Mouse (Mus musculus) embryonic facial prominence, embryonic 14.5 days (tissue): ENCODE data around the gene Chrm1. TPM values are rescaled to one million over a fixed set of nuclear protein-coding genes. Genes with fewer than 3 reads are reported as not detected.
"Not testable (repeated sequence)": the region's sequence is repeated elsewhere in the genome, so short reads cannot be mapped to it uniquely, and the experiment has no call there.

Experiments
- ATAC-seq: fragments of 200-750 bp; cut with Nextera tagmentation; 2 replicates; pipeline ENCODE4 v1.8.0; 2017; ENCODE audit warnings: low read depth, moderate number of reproducible peaks, moderate TSS enrichment
- DNase-seq: peaks from one replicate; pipeline ENCODE4 v3.0.0-alpha.2; 2015; ENCODE audit warnings: low spot score
- H3K27ac ChIP-seq: fragments of 300-500 bp; sonication (generic); replicated peaks from 2 replicates; pipeline ENCODE4 v1.5.1; 2014; ENCODE audit warnings: low read depth, mild to moderate bottlenecking, low read length, moderate library complexity
- H3K27me3 ChIP-seq: fragments of 300-500 bp; sonication (generic); replicated peaks from 2 replicates; pipeline ENCODE4 v1.6.1; 2014; ENCODE audit warnings: low read length; ENCODE audit not compliant: control insufficient read depth, insufficient read depth
- H3K36me3 ChIP-seq: fragments of 300-500 bp; sonication (generic); 2 replicates; pipeline ENCODE4 v1.6.1; 2014; ENCODE audit warnings: low read length, mixed read lengths; ENCODE audit not compliant: control insufficient read depth, insufficient read depth
- H3K4me1 ChIP-seq: fragments of 300-500 bp; sonication (generic); 2 replicates; pipeline ENCODE4 v1.6.1; 2014; ENCODE audit warnings: antibody characterized with exemption, low read length; ENCODE audit not compliant: control insufficient read depth, insufficient read depth
- H3K4me2 ChIP-seq: fragments of 300-500 bp; sonication (generic); 2 replicates; pipeline ENCODE4 v1.6.1; 2014; ENCODE audit warnings: low read depth, mild to moderate bottlenecking, low read length, moderate library complexity, mixed read lengths
- H3K4me3 ChIP-seq: fragments of 300-500 bp; sonication (generic); 2 replicates; pipeline ENCODE4 v1.5.1; 2014; ENCODE audit warnings: low read depth, mild to moderate bottlenecking, low read length
- H3K9ac ChIP-seq: fragments of 300-500 bp; sonication (generic); 2 replicates; pipeline ENCODE4 v1.6.1; 2014; ENCODE audit warnings: low read depth, mild to moderate bottlenecking, low read length, moderate library complexity, mixed read lengths
- H3K9me3 ChIP-seq: fragments of 300-500 bp; sonication (generic); 2 replicates; pipeline ENCODE4 v1.6.1; 2016; ENCODE audit warnings: low read length; ENCODE audit not compliant: control insufficient read depth
- WGBS: fragments of 180-500 bp; shearing (Covaris S2); extraction: QIAGEN DNeasy Blood & Tissue Kit; methylation state at CpG from one replicate; pipeline ENCODE4 v1.1.7; 2014; 5-methylcytosine and 5-hydroxymethylcytosine counted together
- polyA plus RNA-seq: library from polyadenylated mRNA; unstranded; fragments of >200 nt; fragmentation: Nextera tagmentation; extraction: Ambion mirVana; gene quantifications from 2 replicates; pipeline ENCODE4 v1.2.1, GENCODE M21; 2014

The Chrm1 gene
- polyA plus RNA-seq, 1 experiment from 2014 or later, result 0.35 TPM

DNA sequence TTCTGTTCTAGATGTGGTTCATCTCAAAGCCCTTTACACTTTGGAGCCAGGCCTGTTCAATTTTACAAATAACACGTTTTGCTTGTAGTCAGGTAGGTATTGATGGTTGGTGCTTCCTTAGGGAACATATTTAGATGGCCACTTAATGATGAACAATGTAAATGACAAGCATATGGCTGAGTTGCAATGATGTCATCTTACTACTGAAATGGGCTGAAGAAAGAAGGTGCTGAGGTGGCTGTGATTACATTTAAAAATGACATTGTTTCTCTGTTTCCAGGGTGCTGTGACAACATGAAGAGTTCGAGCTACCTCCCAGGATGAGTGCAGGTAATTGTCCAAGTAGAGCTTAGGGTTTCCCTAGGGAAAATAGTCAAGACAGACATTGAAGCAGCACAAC is 60.8 kb downstream of the Chrm1 start:
- ATAC-seq (no peak), DNase-seq (no peak)
- Histone ChIP-seq H3K4me1 (peaks cover 18% of the 10 kb centered on the region), H3K9ac (peak overlapping the region; percentile 94), H3K4me2 (peak overlapping the region; percentile 86), H3K4me3 (peak overlapping the region; percentile 68), H3K27ac (peak overlapping the region; percentile 88), H3K36me3 (peaks cover 29% of the 10 kb centered on the region), H3K9me3 (no peaks in the 10 kb centered on the region), H3K27me3 (no peaks in the 10 kb centered on the region)
- WGBS, result 6% methylated on average over 2 of the region's 2 CpGs

DNA sequence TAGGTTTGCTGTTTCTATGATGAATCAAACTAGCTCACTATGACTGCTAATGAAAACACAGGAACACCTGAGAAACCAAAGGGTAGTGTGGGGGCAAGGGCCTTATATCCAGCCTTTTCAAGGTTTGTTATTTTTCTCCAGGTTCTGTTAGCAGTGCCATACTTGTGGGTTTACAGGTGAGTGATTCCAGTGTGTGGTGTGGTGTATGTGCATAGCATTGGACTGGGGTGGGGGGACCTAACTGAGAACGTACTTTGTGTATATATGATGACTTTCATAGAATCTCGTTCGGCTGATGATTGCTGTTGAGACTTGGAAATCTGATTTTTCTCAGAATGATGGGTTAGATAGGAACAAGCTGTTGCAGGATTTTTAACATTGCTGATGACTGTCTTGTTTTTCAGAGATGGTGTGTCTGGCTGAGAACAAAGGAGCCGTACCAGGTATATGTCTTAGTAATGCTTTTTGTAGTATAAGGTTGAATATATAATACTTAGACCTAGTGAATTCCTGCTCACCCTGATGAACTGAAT is 61.6 kb downstream of the Chrm1 start:
- H3K27ac ChIP-seq, result peak overlapping the region; percentile 88
- H3K4me1 ChIP-seq, result peaks cover 18% of the 10 kb centered on the region
- peak overlapping the region; percentile 86 for H3K4me2 ChIP-seq
- DNase-seq, result no peak
- H3K36me3 ChIP-seq, result peaks cover 29% of the 10 kb centered on the region
- no peak for ATAC-seq
- peak overlapping the region; percentile 68 for H3K4me3 ChIP-seq
- H3K27me3 ChIP-seq, result no peaks in the 10 kb centered on the region
- H3K9ac ChIP-seq, result peak overlapping the region; percentile 94
- WGBS, result 40% methylated on average over 4 of the region's 4 CpGs
- H3K9me3 ChIP-seq, result no peaks in the 10 kb centered on the region

DNA sequence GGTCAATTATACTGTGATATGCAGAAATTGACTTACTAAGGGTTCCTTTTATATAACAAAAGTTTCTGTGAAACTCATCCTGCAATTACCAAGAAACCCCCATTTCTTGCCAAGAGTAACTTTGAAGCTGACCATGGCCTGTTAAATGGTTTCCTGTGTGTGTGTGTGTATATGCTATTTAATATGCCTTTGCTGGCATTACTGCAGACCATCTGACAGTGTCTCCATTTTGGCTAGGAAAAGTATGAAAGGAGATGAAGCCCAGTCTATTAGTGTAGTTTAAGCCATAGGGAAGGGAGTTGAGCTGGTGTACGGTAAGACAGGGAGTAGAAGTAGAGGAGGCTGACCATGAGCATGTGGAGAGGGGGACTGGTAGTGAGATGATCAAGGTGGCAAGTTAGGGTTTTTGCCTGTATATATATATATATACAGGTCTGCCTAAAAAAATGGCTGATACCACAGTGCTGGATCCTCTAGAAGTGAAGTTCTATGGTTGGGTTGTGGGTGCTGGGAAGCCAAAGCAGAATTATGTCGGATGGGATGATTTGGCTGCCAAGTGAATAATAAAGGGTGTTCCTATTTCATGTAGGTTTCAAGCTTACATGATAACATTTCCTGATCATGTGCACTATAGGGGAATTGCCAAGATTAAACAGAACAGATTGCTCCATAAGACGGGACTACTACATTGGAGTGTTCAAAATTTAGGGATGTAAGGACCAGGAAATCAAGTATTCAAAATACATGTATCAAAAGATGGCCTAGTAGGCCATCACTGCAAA is 63.2 kb downstream of the Chrm1 start:
- Histone ChIP-seq H3K4me2 (no peak overlapping the region), H3K27ac (no peak overlapping the region; the same call in 1 of the 2 replicates), H3K4me3 (no peak overlapping the region), H3K27me3 (no peaks in the 10 kb centered on the region), H3K36me3 (peaks cover 29% of the 10 kb centered on the region), H3K9me3 (no peaks in the 10 kb centered on the region), H3K4me1 (peaks cover 18% of the 10 kb centered on the region), H3K9ac (no peak overlapping the region)
- 22% methylated on average over 3 of the region's 3 CpGs for WGBS
- ATAC-seq (no peak), DNase-seq (no peak)

DNA sequence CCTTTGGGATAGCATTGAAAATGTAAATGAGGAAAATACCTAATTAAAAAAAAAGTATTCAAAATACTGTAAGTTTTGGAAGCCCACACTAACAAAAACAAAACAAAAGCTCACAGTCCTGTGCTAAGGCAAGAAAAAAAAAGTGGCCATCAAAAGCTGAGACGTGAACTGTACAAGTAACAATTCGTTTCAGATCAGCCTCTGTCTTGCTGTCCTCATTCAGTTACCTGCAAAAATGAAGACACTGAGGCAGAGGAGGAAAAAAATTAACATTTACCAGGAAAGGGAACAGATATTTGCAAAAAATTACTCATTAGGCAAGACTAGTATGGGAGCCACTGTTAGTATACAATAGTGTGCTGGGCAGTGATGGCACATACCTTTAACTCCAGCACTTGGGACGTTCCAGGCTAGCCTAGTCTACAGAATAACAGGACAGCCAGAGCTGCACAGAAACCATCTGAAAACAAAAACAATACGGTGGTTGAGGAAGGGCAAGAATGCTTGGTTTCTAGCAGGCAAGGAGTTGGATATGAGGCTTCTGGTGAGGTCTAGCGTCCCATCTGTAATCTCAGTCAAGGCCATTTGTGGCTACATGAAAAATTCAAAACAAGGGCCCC is 64.0 kb downstream of the Chrm1 start:
- ATAC-seq, result no peak
- no peak overlapping the region for H3K4me3 ChIP-seq
- no peak overlapping the region for H3K27ac ChIP-seq
- no peak overlapping the region for H3K9ac ChIP-seq
- peaks cover 29% of the 10 kb centered on the region for H3K36me3 ChIP-seq
- no peaks in the 10 kb centered on the region for H3K27me3 ChIP-seq
- H3K4me1 ChIP-seq, result peaks cover 13% of the 10 kb centered on the region; the same call in 1 of the 2 replicates
- no peaks in the 10 kb centered on the region for H3K9me3 ChIP-seq
- H3K4me2 ChIP-seq, result no peak overlapping the region
- WGBS, result 20% methylated on average over 5 of the region's 5 CpGs
- no peak for DNase-seq

DNA sequence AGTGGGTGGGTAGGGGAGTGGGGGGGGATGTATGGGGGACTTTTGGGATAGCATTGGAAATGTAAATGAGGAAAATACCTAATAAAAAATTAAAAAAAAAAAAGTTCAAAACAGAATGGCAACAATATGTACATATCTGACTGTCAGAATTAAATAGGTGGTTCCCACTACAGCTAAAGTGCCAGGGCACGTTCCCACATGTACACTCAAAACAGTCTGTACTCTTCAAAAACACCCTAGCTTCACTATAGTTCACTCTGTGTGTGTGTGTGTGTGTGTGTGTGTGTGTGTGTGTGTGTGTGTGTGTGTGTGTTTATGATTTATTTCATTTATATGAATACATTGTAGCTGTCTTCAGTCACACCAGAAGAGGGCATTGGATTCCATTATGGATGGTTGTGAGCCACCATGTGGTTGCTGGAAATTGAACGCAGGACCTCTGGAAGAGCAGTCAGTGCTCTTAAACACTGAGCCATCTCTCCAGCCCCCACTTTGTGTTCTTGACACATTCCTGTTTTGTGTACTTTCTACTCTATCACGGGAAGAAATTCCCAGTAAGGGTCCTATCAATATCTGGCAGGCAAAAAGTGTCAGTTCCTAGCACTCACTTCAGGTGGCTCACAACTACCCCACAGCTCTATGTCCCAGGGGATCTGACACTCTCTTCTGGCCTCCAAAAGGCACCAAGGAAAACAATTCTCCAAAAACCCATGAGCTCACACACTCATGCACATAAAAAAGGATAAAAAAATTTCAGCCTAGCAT is 64.9 kb downstream of the Chrm1 start:
- not testable (repeated sequence) for ATAC-seq, H3K4me3 ChIP-seq, H3K4me2 ChIP-seq, H3K9me3 ChIP-seq, H3K9ac ChIP-seq, DNase-seq, H3K27me3 ChIP-seq, H3K27ac ChIP-seq
- H3K4me1 ChIP-seq, result peaks cover 13% of the 10 kb centered on the region; the same call in 1 of the 2 replicates
- H3K36me3 ChIP-seq, result peaks cover 29% of the 10 kb centered on the region
- WGBS, result 44% methylated on average over 3 of the region's 3 CpGs

Other genes starting within 250 kb of the Chrm1 start
- 0.59 and 1.3 TPM in 2 replicates for gene Slc22a8, start 72.5 kb upstream of the Chrm1 start, polyA plus RNA-seq
- gene Slc22a6, start 45.8 kb upstream of the Chrm1 start, polyA plus RNA-seq, result 0.67 and 1.1 TPM in 2 replicates
- 100 and 107 TPM in 2 replicates for gene Slc3a2, start 59.6 kb downstream of the Chrm1 start, polyA plus RNA-seq
- 76.6 and 80.1 TPM in 2 replicates for gene Wdr74, start 72.0 kb downstream of the Chrm1 start, polyA plus RNA-seq
- 0.85 and 1.9 TPM in 2 replicates for gene 1700092M07Rik, start 76.9 kb downstream of the Chrm1 start, polyA plus RNA-seq
- gene Stx5a, start 77.6 kb downstream of the Chrm1 start, polyA plus RNA-seq, result 140 and 142 TPM in 2 replicates
- gene Nxf1, start 93.3 kb downstream of the Chrm1 start, polyA plus RNA-seq, result 152 and 171 TPM in 2 replicates
- 173 and 194 TPM in 2 replicates for gene Tmem223, start 107.2 kb downstream of the Chrm1 start, polyA plus RNA-seq
- 74.9 and 90.3 TPM in 2 replicates for gene Tmem179b, start 110.7 kb downstream of the Chrm1 start, polyA plus RNA-seq
- 16.5 and 18.1 TPM in 2 replicates for gene Taf6l, start 122.6 kb downstream of the Chrm1 start, polyA plus RNA-seq
- 151 and 157 TPM in 2 replicates for gene Polr2g, start 134.8 kb downstream of the Chrm1 start, polyA plus RNA-seq
- 5.2 and 5.5 TPM in 2 replicates for gene Zbtb3, start 138.8 kb downstream of the Chrm1 start, polyA plus RNA-seq
- 38.4 and 40.8 TPM in 2 replicates for gene Ttc9c, start 155.5 kb downstream of the Chrm1 start, polyA plus RNA-seq
- 7.8 and 9.2 TPM in 2 replicates for gene Hnrnpul2, start 156.2 kb downstream of the Chrm1 start, polyA plus RNA-seq
- not detected in 2 replicates for gene AC129217.1, start 166.0 kb downstream of the Chrm1 start, polyA plus RNA-seq
- 44.9 and 47.3 TPM in 2 replicates for gene Bscl2, start 173.7 kb downstream of the Chrm1 start, polyA plus RNA-seq
- gene Gng3, start 175.4 kb downstream of the Chrm1 start, polyA plus RNA-seq, result 22.2 and 24.6 TPM in 2 replicates
- gene Lrrn4cl, start 187.0 kb downstream of the Chrm1 start, polyA plus RNA-seq, result 1.6 and 2.4 TPM in 2 replicates
- gene Ubxn1, start 207.7 kb downstream of the Chrm1 start, polyA plus RNA-seq, result 144 and 149 TPM in 2 replicates
- 53.8 and 57.5 TPM in 2 replicates for gene Uqcc3, start 217.1 kb downstream of the Chrm1 start, polyA plus RNA-seq
- 60.2 and 68.8 TPM in 2 replicates for gene Lbhd1, start 219.9 kb downstream of the Chrm1 start, polyA plus RNA-seq
- not detected in 2 replicates for gene Gm49403, start 220.1 kb downstream of the Chrm1 start, polyA plus RNA-seq
- gene 1810009A15Rik, start 225.1 kb downstream of the Chrm1 start, polyA plus RNA-seq, result 77.4 and 86.6 TPM in 2 replicates
- gene Gm49416, start 225.1 kb downstream of the Chrm1 start, polyA plus RNA-seq, result not detected in 2 replicates
- 34.8 and 35.1 TPM in 2 replicates for gene Ints5, start 229.2 kb downstream of the Chrm1 start, polyA plus RNA-seq
- gene Ganab, start 234.3 kb downstream of the Chrm1 start, polyA plus RNA-seq, result 99.2 and 103 TPM in 2 replicates